Mouse (Mus musculus) liver, embryonic 14.5 days (tissue): ENCODE results near the gene Dand5. TPM values are rescaled to one million over a fixed set of nuclear protein-coding genes. Genes with fewer than 3 reads are reported as not detected.

Source experiments
- ATAC-seq: fragments of 200-750 bp; cut with Nextera tagmentation; 2 replicates; pipeline ENCODE4 v1.8.0; 2017; ENCODE audit warnings: moderate number of reproducible peaks, mild to moderate bottlenecking, moderate library complexity; ENCODE audit not compliant: insufficient read depth
- DNase-seq, 3 experiments: peaks; one replicate each; pipeline ENCODE4 v3.0.0-alpha.2; 2012 to 2013; ENCODE audit warnings: low read depth in 3 of 3, low spot score in 3 of 3
- H3K27ac ChIP-seq: fragments of 300-500 bp; sonication (generic); 2 replicates; pipeline ENCODE4 v1.5.1; 2014; ENCODE audit warnings: moderate library complexity, mild to moderate bottlenecking, control low read depth, inconsistent platforms
- H3K27me3 ChIP-seq: fragments of 300-500 bp; sonication (generic); 2 replicates; pipeline ENCODE4 v1.6.1; 2014; ENCODE audit warnings: mild to moderate bottlenecking, low read length, moderate library complexity; ENCODE audit not compliant: control insufficient read depth, insufficient read depth
- H3K36me3 ChIP-seq: fragments of 300-500 bp; sonication (generic); replicated peaks from 2 replicates; pipeline ENCODE4 v1.6.1; 2014; ENCODE audit warnings: low read depth; ENCODE audit not compliant: control insufficient read depth, insufficient read depth
- H3K4me1 ChIP-seq, 2 experiments: fragments of 200-500 bp in 1 of 2; fragments of 300-500 bp in 1 of 2; sonication (generic) in 1 of 2; replicated peaks; 2 replicates each; pipeline ENCODE4 v1.6.1; 2012 to 2014; ENCODE audit warnings: antibody characterized with exemption in 1 of 2, inconsistent platforms in 1 of 2, low read length in 1 of 2; ENCODE audit not compliant: control insufficient read depth in 2 of 2, insufficient read depth in 2 of 2
- H3K4me2 ChIP-seq: fragments of 300-500 bp; sonication (generic); 2 replicates; pipeline ENCODE4 v1.6.1; 2014; ENCODE audit warnings: low read depth, mild to moderate bottlenecking, control low read depth, moderate library complexity
- H3K4me3 ChIP-seq, 2 experiments: fragments of 200-500 bp in 1 of 2; fragments of 300-500 bp in 1 of 2; sonication (generic) in 1 of 2; 2 replicates each; pipeline ENCODE4 v1.5.1; 2012 to 2014; ENCODE audit warnings: low read depth in 2 of 2, low read length in 2 of 2, mild to moderate bottlenecking in 2 of 2, control low read depth in 1 of 2, inconsistent platforms in 1 of 2, moderate library complexity in 1 of 2; ENCODE audit not compliant: insufficient read depth in 1 of 2
- H3K9ac ChIP-seq: fragments of 300-500 bp; sonication (generic); replicated peaks from 2 replicates; pipeline ENCODE4 v1.6.1; 2014; ENCODE audit warnings: mild to moderate bottlenecking, control low read depth, moderate library complexity
- H3K9me3 ChIP-seq: fragments of 300-500 bp; sonication (generic); 2 replicates; pipeline ENCODE4 v1.6.1; 2016; ENCODE audit warnings: low read length, mixed read lengths; ENCODE audit not compliant: control insufficient read depth
- CTCF ChIP-seq: IDR thresholded peaks from 2 replicates; pipeline ENCODE4 v1.5.1; 2016; ENCODE audit warnings: antibody characterized with exemption, low read depth, control low read depth
- EP300 ChIP-seq: IDR thresholded peaks from 2 replicates; pipeline ENCODE4 v1.6.1; 2016; ENCODE audit warnings: antibody characterized with exemption, low read depth
- WGBS: fragments of 180-500 bp; shearing (Covaris S2); extraction: QIAGEN DNeasy Blood & Tissue Kit; methylation state at CpG from one replicate; pipeline ENCODE4 v1.1.7; 2014; ENCODE audit not compliant: insufficient replicate concordance; 5-methylcytosine and 5-hydroxymethylcytosine counted together
- polyA plus RNA-seq, 2 experiments: library from polyadenylated mRNA; depleted of rRNA in 1 of 2; stranded (reverse) in 1 of 2; unstranded in 1 of 2; fragments of >200 nt; fragmentation: Nextera tagmentation in 1 of 2; extraction: Ambion mirVana in 1 of 2; gene quantifications; 2 replicates each; pipeline versions ENCODE4 v1.2.1 to v1.2.3; 2012 to 2014

Gene Dand5
- polyA plus RNA-seq, 2 experiments, result 1.9 to 2.7 TPM

GRCm38 (mm10) chr8:84783198-84783918, 39.3 kb downstream of the Dand5 start:
- WGBS, result 11% methylated on average over 11 of the region's 11 CpGs
- Histone ChIP-seq H3K4me2 (no peak overlapping the region), H3K4me3 (no peak overlapping the region), H3K27ac (no peak overlapping the region), H3K9ac (no peak overlapping the region), H3K36me3 (no peaks in the 10 kb centered on the region), H3K27me3 (peaks cover 100% of the 10 kb centered on the region), H3K9me3 (no peaks in the 10 kb centered on the region), H3K4me1 (no peaks in the 10 kb centered on the region)
- DNase-seq (no peak), ATAC-seq (no peak)
- TF ChIP-seq CTCF (no peak), EP300 (no peak)

- peaks cover 100% of the 10 kb centered on the region for H3K27me3 ChIP-seq
- 10% methylated on average over 10 of the region's 10 CpGs for WGBS
- DNase-seq (no peak), ATAC-seq (no peak)
- no peak overlapping the region for H3K4me3 ChIP-seq
- no peak overlapping the region for H3K4me2 ChIP-seq
- H3K9ac ChIP-seq, result no peak overlapping the region
- H3K4me1 ChIP-seq, result no peaks in the 10 kb centered on the region
- TF ChIP-seq EP300 (no peak), CTCF (no peak)
- H3K9me3 ChIP-seq, result no peaks in the 10 kb centered on the region
- no peaks in the 10 kb centered on the region for H3K36me3 ChIP-seq
- no peak overlapping the region for H3K27ac ChIP-seq
These were observed 39.9 kb downstream of the Dand5 start for GRCm38 (mm10) chr8:84782680-84783079.

GRCm38 (mm10) chr8:84781686-84782505, 40.7 kb downstream of the Dand5 start:
- Histone ChIP-seq H3K4me1 (no peaks in the 10 kb centered on the region), H3K27me3 (peaks cover 100% of the 10 kb centered on the region), H3K4me2 (no peak overlapping the region), H3K27ac (no peak overlapping the region), H3K4me3 (no peak overlapping the region), H3K36me3 (no peaks in the 10 kb centered on the region), H3K9ac (no peak overlapping the region), H3K9me3 (no peaks in the 10 kb centered on the region)
- 23% methylated on average over 5 of the region's 5 CpGs for WGBS
- ATAC-seq, result no peak
- DNase-seq, result no peak
- TF ChIP-seq EP300 (no peak), CTCF (no peak)

GRCm38 (mm10) chr8:84780949-84781680, 41.5 kb downstream of the Dand5 start:
- Histone ChIP-seq H3K4me1 (no peaks in the 10 kb centered on the region), H3K36me3 (no peaks in the 10 kb centered on the region), H3K9me3 (no peaks in the 10 kb centered on the region), H3K4me2 (no peak overlapping the region), H3K9ac (no peak overlapping the region), H3K27me3 (peaks cover 100% of the 10 kb centered on the region), H3K4me3 (no peak overlapping the region), H3K27ac (no peak overlapping the region)
- ATAC-seq (no peak), DNase-seq (no peak)
- 45% methylated on average over 6 of the region's 6 CpGs for WGBS
- TF ChIP-seq EP300 (no peak), CTCF (no peak)

GRCm38 (mm10) chr8:84780225-84780555, 42.4 kb downstream of the Dand5 start:
- Histone ChIP-seq H3K4me1 (no peaks in the 10 kb centered on the region), H3K4me2 (no peak overlapping the region), H3K27me3 (peaks cover 100% of the 10 kb centered on the region), H3K9ac (no peak overlapping the region), H3K36me3 (no peaks in the 10 kb centered on the region), H3K4me3 (no peak overlapping the region), H3K9me3 (no peaks in the 10 kb centered on the region), H3K27ac (no peak overlapping the region)
- ATAC-seq (no peak), DNase-seq (no peak)
- WGBS, result 14% methylated on average over 13 of the region's 13 CpGs
- TF ChIP-seq CTCF (no peak), EP300 (no peak)
